Mouse (Mus musculus) midbrain, postnatal 0 days (tissue): ENCODE results near the gene F7. TPM values are rescaled to one million over a fixed set of nuclear protein-coding genes. Genes with fewer than 3 reads are reported as not detected.

ENCODE experiments used
- ATAC-seq: fragments of 200-750 bp; cut with Nextera tagmentation; 2 replicates; pipeline ENCODE4 v1.8.0; 2017; ENCODE audit warnings: moderate number of reproducible peaks, mild to moderate bottlenecking, moderate TSS enrichment, moderate library complexity; ENCODE audit not compliant: low FRiP score
- DNase-seq: peaks from one replicate; pipeline ENCODE4 v3.0.0-alpha.2; 2015; ENCODE audit warnings: low spot score
- H3K27ac ChIP-seq: fragments of 300-500 bp; sonication (generic); 2 replicates; pipeline ENCODE4 v1.5.1; 2014; ENCODE audit warnings: low read depth, mild to moderate bottlenecking, low read length, mixed read lengths
- H3K27me3 ChIP-seq: fragments of 300-500 bp; sonication (generic); 2 replicates; pipeline ENCODE4 v1.6.1; 2014; ENCODE audit warnings: low read length, control low read depth, mixed read lengths; ENCODE audit not compliant: insufficient read depth
- H3K36me3 ChIP-seq: fragments of 300-500 bp; sonication (generic); 2 replicates; pipeline ENCODE4 v1.6.1; 2014; ENCODE audit warnings: low read length, control low read depth, mixed read lengths; ENCODE audit not compliant: insufficient read depth
- H3K4me1 ChIP-seq: fragments of 300-500 bp; sonication (generic); 2 replicates; pipeline ENCODE4 v1.6.1; 2014; ENCODE audit warnings: mild to moderate bottlenecking, control low read depth, antibody characterized with exemption, low read length, mixed read lengths; ENCODE audit not compliant: insufficient read depth
- H3K4me2 ChIP-seq: fragments of 300-500 bp; sonication (generic); 2 replicates; pipeline ENCODE4 v1.6.1; 2014; ENCODE audit warnings: low read depth, mild to moderate bottlenecking, low read length, mixed read lengths; ENCODE audit not compliant: poor library complexity, severe bottlenecking
- H3K4me3 ChIP-seq: fragments of 300-500 bp; sonication (generic); 2 replicates; pipeline ENCODE4 v1.5.1; 2014; ENCODE audit warnings: low read depth, mild to moderate bottlenecking, low read length, moderate library complexity
- H3K9ac ChIP-seq: fragments of 300-500 bp; sonication (generic); replicated peaks from 2 replicates; pipeline ENCODE4 v1.6.1; 2014; ENCODE audit warnings: mild to moderate bottlenecking, low read length, moderate library complexity, mixed read lengths; ENCODE audit not compliant: poor library complexity, severe bottlenecking
- H3K9me3 ChIP-seq: fragments of 300-500 bp; sonication (generic); 2 replicates; pipeline ENCODE4 v1.6.1; 2016; ENCODE audit warnings: low read length, control low read depth
- CTCF ChIP-seq: IDR thresholded peaks from 2 replicates; pipeline ENCODE4 v1.5.1; 2016; ENCODE audit warnings: antibody characterized with exemption, mild to moderate bottlenecking
- WGBS: fragments of 180-500 bp; shearing (Covaris S2); extraction: QIAGEN DNeasy Blood & Tissue Kit; methylation state at CpG from one replicate; pipeline ENCODE4 v1.1.7; 2014; 5-methylcytosine and 5-hydroxymethylcytosine counted together
- polyA plus RNA-seq: library from polyadenylated mRNA; unstranded; fragments of >200 nt; fragmentation: Nextera tagmentation; extraction: Ambion mirVana; gene quantifications from 2 replicates; pipeline ENCODE4 v1.2.1, GENCODE M21; 2015
- total RNA-seq: library from RNA; depleted of rRNA; stranded (reverse); fragments of >200 nt; gene quantifications from 2 replicates; pipeline ENCODE4 v1.2.3, GENCODE M21; 2014

F7 gene
- total and polyA plus RNA-seq, 2 experiments from 2014 or later, result 0.07 TPM; not detected in 1

- no peak overlapping the region for H3K9ac ChIP-seq
- 83% methylated on average over 5 of the region's 5 CpGs for WGBS
- H3K36me3 ChIP-seq, result peaks cover 67% of the 10 kb centered on the region
Observed at GRCm38 (mm10) chr8:12994468-12994867, 31.4 kb upstream of the F7 start.

GRCm38 (mm10) chr8:12995481-12995880, 30.4 kb upstream of the F7 start:
- ATAC-seq (no peak), DNase-seq (peak; percentile 30)
- Histone ChIP-seq H3K36me3 (peaks cover 69% of the 10 kb centered on the region), H3K4me1 (no peaks in the 10 kb centered on the region), H3K4me3 (no peak overlapping the region), H3K9me3 (no peaks in the 10 kb centered on the region), H3K27ac (no peak overlapping the region), H3K9ac (no peak overlapping the region), H3K4me2 (no peak overlapping the region), H3K27me3 (no peaks in the 10 kb centered on the region)
- WGBS, result 59% methylated on average over 5 of the region's 5 CpGs
- no peak for TF ChIP-seq CTCF

More at GRCm38 (mm10) chr8:12994468-12994867, 31.4 kb upstream of the F7 start:
- Histone ChIP-seq H3K4me1 (no peaks in the 10 kb centered on the region), H3K9me3 (no peaks in the 10 kb centered on the region), H3K4me3 (no peak overlapping the region), H3K4me2 (no peak overlapping the region), H3K27ac (no peak overlapping the region), H3K27me3 (no peaks in the 10 kb centered on the region)
- TF ChIP-seq CTCF, result no peak
- no peak for DNase-seq
- ATAC-seq, result no peak

GRCm38 (mm10) chr8:12996831-12997275, 29.0 kb upstream of the F7 start:
- WGBS, result 83% methylated on average over 8 of the region's 8 CpGs
- Histone ChIP-seq H3K36me3 (peaks cover 69% of the 10 kb centered on the region), H3K9me3 (no peaks in the 10 kb centered on the region), H3K4me2 (no peak overlapping the region), H3K4me3 (no peak overlapping the region), H3K27ac (no peak overlapping the region), H3K4me1 (no peaks in the 10 kb centered on the region), H3K9ac (no peak overlapping the region), H3K27me3 (no peaks in the 10 kb centered on the region)
- no peak for DNase-seq
- TF ChIP-seq CTCF, result no peak
- ATAC-seq, result no peak

GRCm38 (mm10) chr8:12998331-12998730, 27.5 kb upstream of the F7 start:
- no peak for TF ChIP-seq CTCF
- H3K27me3 ChIP-seq, result no peaks in the 10 kb centered on the region
- no peak for ATAC-seq
- WGBS, result 89% methylated on average over 7 of the region's 8 CpGs
- no peak overlapping the region for H3K27ac ChIP-seq
- H3K4me1 ChIP-seq, result no peaks in the 10 kb centered on the region
- H3K4me3 ChIP-seq, result no peak overlapping the region
- H3K9me3 ChIP-seq, result no peaks in the 10 kb centered on the region
- H3K36me3 ChIP-seq, result peaks cover 80% of the 10 kb centered on the region
- no peak for DNase-seq
- H3K9ac ChIP-seq, result no peak overlapping the region
- H3K4me2 ChIP-seq, result no peak overlapping the region

- WGBS, result 84% methylated on average over 9 of the region's 9 CpGs
- no peak overlapping the region for H3K4me3 ChIP-seq
- ATAC-seq (no peak), DNase-seq (peak; percentile 9)
- TF ChIP-seq CTCF, result no peak
- no peaks in the 10 kb centered on the region for H3K9me3 ChIP-seq
- peaks cover 88% of the 10 kb centered on the region for H3K36me3 ChIP-seq
- no peak overlapping the region for H3K4me2 ChIP-seq
- H3K9ac ChIP-seq, result no peak overlapping the region
- H3K27me3 ChIP-seq, result no peaks in the 10 kb centered on the region
- H3K27ac ChIP-seq, result no peak overlapping the region
- no peaks in the 10 kb centered on the region for H3K4me1 ChIP-seq
Observed at GRCm38 (mm10) chr8:12999793-13000192, 26.0 kb upstream of the F7 start.

- DNase-seq, result no peak
- Histone ChIP-seq H3K4me2 (no peak overlapping the region), H3K27ac (no peak overlapping the region), H3K4me1 (no peaks in the 10 kb centered on the region), H3K36me3 (peaks cover 95% of the 10 kb centered on the region), H3K4me3 (no peak overlapping the region), H3K27me3 (no peaks in the 10 kb centered on the region), H3K9me3 (no peaks in the 10 kb centered on the region), H3K9ac (no peak overlapping the region)
- 84% methylated on average over 4 of the region's 4 CpGs for WGBS
- TF ChIP-seq CTCF, result no peak
- ATAC-seq, result no peak
Observed at GRCm38 (mm10) chr8:13007458-13007857, 18.4 kb upstream of the F7 start.
